Mouse (Mus musculus) limb, embryonic 14.5 days (tissue): ENCODE results near the gene Ezh2. TPM values are rescaled to one million over a fixed set of nuclear protein-coding genes. Genes with fewer than 3 reads are reported as not detected.
"Not testable (repeated sequence)": the region's sequence is repeated elsewhere in the genome, so short reads cannot be mapped to it uniquely, and the experiment has no call there.

Experiments used
- ATAC-seq: fragments of 200-750 bp; cut with Nextera tagmentation; 2 replicates; pipeline ENCODE4 v1.8.0; 2017; ENCODE audit warnings: low read depth, moderate number of reproducible peaks, moderate TSS enrichment; ENCODE audit not compliant: low FRiP score
- DNase-seq: peaks from one replicate; pipeline ENCODE4 v3.0.0-alpha.2; 2015; ENCODE audit warnings: low spot score
- H3K27ac ChIP-seq: fragments of 300-500 bp; sonication (generic); replicated peaks from 2 replicates; pipeline ENCODE4 v1.5.1; 2014; ENCODE audit warnings: low read depth, mild to moderate bottlenecking, low read length, moderate library complexity, mixed read lengths
- H3K27me3 ChIP-seq: fragments of 300-500 bp; sonication (generic); 2 replicates; pipeline ENCODE4 v1.6.1; 2014; ENCODE audit warnings: low read length, mixed read lengths; ENCODE audit not compliant: control insufficient read depth, insufficient read depth
- H3K36me3 ChIP-seq: fragments of 300-500 bp; sonication (generic); 2 replicates; pipeline ENCODE4 v1.6.1; 2014; ENCODE audit warnings: mild to moderate bottlenecking, low read length, moderate library complexity, mixed read lengths; ENCODE audit not compliant: control insufficient read depth, insufficient read depth
- H3K4me1 ChIP-seq: fragments of 300-500 bp; sonication (generic); 2 replicates; pipeline ENCODE4 v1.6.1; 2014; ENCODE audit warnings: antibody characterized with exemption, low read length, mixed read lengths; ENCODE audit not compliant: control insufficient read depth, insufficient read depth
- H3K4me2 ChIP-seq: fragments of 300-500 bp; sonication (generic); replicated peaks from 2 replicates; pipeline ENCODE4 v1.6.1; 2014; ENCODE audit warnings: low read depth, mild to moderate bottlenecking, low read length, moderate library complexity; ENCODE audit not compliant: severe bottlenecking
- H3K4me3 ChIP-seq: fragments of 300-500 bp; sonication (generic); replicated peaks from 2 replicates; pipeline ENCODE4 v1.5.1; 2014; ENCODE audit warnings: low read length
- H3K9ac ChIP-seq: fragments of 300-500 bp; sonication (generic); 2 replicates; pipeline ENCODE4 v1.6.1; 2014; ENCODE audit warnings: mild to moderate bottlenecking, low read depth, low read length, moderate library complexity; ENCODE audit not compliant: severe bottlenecking
- H3K9me3 ChIP-seq: fragments of 300-500 bp; sonication (generic); 2 replicates; pipeline ENCODE4 v1.6.1; 2016; ENCODE audit warnings: low read length; ENCODE audit not compliant: control insufficient read depth
- POLR2A ChIP-seq: fragments of 200-500 bp; IDR thresholded peaks from 2 replicates; pipeline ENCODE4 v1.8.0; 2012; ENCODE audit warnings: inconsistent platforms, mild to moderate bottlenecking, moderate library complexity, borderline replicate concordance; ENCODE audit not compliant: insufficient read depth, insufficient read length; ENCODE audit errors: extremely low read depth
- WGBS: fragments of 180-500 bp; shearing (Covaris S2); extraction: QIAGEN DNeasy Blood & Tissue Kit; methylation state at CpG from one replicate; pipeline ENCODE4 v1.1.7; 2014; 5-methylcytosine and 5-hydroxymethylcytosine counted together
- polyA plus RNA-seq, 2 experiments: library from polyadenylated mRNA; depleted of rRNA in 1 of 2; stranded (reverse) in 1 of 2; unstranded in 1 of 2; fragments of >200 nt; fragmentation: Nextera tagmentation in 1 of 2; extraction: Ambion mirVana in 1 of 2; gene quantifications; 2 replicates each; pipeline versions ENCODE4 v1.2.1 to v1.2.3; 2012 to 2014

Ezh2 gene
- polyA plus RNA-seq (2012; rRNA removed) (121 and 153 TPM in 2 replicates), polyA plus RNA-seq (2014; fragmentation: Nextera tagmentation; extraction: Ambion mirVana) (81.0 and 84.6 TPM in 2 replicates)

DNA sequence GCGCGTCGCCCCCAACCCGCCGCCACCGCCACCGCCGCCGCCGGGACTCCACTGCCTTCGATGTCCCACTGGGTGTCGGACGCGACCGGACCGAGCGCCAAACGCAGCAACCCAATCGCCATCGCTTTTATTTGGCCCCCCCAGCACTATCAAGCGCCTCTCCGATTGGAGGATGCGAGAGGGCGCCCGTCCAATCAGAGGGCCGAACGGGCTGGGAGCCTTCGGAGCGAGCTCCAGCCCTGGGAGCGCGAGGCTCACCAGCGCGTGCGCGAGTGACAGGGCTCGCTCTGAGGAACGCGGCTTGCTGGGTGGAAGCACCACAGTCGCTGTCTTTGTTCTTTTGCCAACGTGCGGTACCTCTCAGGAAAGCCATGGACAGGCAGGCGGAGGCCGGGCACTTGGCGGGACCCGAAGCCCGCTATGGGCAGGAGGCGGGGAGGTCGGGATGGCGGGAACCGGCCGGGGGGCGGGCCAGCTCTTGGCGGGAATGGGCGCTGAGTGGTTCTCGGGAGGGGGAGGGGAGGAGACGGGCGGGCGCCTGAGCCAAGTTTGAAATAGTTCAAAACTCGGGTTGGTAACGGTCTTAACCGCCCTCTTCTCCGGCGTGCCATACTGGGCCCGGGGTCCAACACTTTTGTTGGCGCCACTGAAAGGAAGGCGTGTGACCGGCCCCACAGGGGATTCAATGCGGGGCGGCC, at the start of gene Ezh2:
Ezh2 (minus strand) TSS at position 416 of the 698 bp plus-strand sequence.
- Histone ChIP-seq H3K27ac (peak within 1 kb of the TSS; percentile 99), H3K4me2 (peak within 1 kb of the TSS; percentile 73), H3K4me3 (peak within 1 kb of the TSS; percentile 89), H3K27me3 (no peaks in the 10 kb centered on the region), H3K9me3 (no peaks in the 10 kb centered on the region), H3K36me3 (no peaks in the 10 kb centered on the region), H3K9ac (peak within 1 kb of the TSS; percentile 99), H3K4me1 (peaks cover 9% of the 10 kb centered on the region)
- TF ChIP-seq POLR2A, result peak; percentile 89; the same call in 1 of the 2 replicates
- WGBS, result under 1% methylated on average over 43 of the region's 69 CpGs
- ATAC-seq, result peak; percentile 97
- peak; percentile 98 for DNase-seq

DNA sequence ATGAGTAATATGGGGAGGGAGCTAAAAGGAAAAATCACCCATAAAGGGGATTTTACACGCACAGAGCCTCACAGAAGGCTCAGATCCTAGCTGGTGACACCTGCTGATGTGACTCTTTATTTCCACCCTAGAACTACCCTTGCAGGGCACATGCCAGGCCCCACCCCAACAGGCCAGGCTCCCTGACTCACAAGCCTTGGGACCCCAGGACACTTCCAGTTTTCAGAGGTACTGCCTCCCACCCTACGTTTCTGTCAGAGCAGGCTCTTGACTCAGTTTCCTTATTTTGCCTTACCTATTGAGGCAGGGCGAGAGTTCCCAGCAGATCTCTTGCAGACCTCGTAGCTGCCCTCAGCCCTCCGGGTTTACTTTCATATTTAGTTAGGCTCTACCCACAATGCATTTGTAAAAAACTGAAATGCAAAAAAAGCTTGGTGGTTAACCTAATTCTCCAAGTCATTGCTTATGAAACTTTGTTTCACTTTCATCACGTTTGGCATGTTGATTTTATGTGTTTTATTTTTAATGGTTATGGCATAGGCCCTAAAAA, 41.5 kb upstream of the Ezh2 start:
- Histone ChIP-seq H3K27me3 (no peaks in the 10 kb centered on the region), H3K36me3 (no peaks in the 10 kb centered on the region), H3K4me1 (no peaks in the 10 kb centered on the region), H3K4me3 (no peak overlapping the region), H3K4me2 (no peak overlapping the region), H3K9ac (no peak overlapping the region), H3K27ac (no peak overlapping the region), H3K9me3 (no peaks in the 10 kb centered on the region)
- ATAC-seq (no peak), DNase-seq (no peak)
- 65% methylated on average over 6 of the region's 6 CpGs for WGBS
- no peak for TF ChIP-seq POLR2A

DNA sequence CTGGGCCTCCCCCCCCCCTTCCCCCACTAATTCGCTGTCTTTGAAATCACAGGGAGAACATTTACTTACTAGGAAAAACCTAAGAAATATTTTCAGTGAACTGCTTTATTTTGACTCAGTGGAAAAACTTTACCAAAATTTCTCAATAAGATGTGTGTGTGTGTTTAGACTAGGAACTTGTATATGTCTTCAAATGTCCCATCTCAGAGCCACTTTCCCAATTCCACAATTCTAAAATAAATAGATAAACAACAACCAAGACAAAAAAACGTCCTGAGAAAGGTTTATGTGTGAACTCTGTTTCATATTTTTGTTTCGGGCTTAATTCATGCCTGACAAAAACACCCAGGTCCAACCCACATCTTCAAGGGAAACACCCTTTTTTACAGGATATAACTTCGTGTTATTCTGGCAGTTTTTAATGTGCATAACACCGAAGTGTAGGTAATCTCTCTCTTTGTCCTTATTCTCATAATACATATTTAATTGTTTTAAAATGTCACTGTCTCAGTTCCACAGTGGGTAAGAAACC, 40.9 kb upstream of the Ezh2 start:
- H3K27me3 ChIP-seq, result no peaks in the 10 kb centered on the region
- H3K27ac ChIP-seq, result no peak overlapping the region
- 70% methylated on average over 5 of the region's 5 CpGs for WGBS
- no peaks in the 10 kb centered on the region for H3K4me1 ChIP-seq
- no peak overlapping the region for H3K4me3 ChIP-seq
- no peak overlapping the region for H3K4me2 ChIP-seq
- TF ChIP-seq POLR2A, result no peak
- no peaks in the 10 kb centered on the region for H3K9me3 ChIP-seq
- DNase-seq (no peak), ATAC-seq (no peak)
- no peaks in the 10 kb centered on the region for H3K36me3 ChIP-seq
- no peak overlapping the region for H3K9ac ChIP-seq

DNA sequence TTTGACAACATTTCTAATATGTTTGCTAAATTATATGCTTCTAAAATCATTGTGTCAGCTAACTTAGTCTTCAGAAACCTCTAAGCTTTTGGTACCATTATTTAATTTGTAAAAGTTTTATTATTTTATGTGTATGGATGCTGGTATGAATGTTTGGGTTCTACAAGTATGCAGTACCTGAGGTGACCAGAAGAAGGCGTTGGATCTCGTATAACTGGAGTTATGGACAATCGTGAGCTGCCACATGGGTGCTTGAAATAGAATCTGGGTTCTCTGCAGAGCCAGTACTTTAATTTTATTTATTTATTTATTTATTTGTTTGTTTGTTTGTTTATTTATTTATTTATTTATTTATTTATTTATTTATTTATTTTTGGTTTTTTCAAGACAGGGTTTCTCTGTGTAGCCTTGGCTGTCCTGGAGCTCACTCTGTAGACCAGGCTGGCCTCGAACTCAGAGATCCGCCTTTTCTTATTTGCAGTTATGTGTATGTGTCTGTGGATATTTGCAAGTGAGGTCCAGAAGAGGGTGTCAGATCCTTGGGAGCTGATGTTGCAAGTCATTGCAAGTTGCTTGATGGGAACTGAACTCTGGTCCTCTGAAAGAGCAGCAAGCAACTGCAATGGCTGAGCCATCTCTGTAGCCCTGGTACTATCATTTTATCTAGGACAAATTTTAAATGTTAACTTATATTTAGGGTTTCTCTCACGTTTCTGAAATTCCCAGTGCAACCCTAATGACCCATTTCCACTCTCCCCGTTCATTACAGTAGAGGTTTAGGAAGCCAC, 40.3 kb upstream of the Ezh2 start:
- Histone ChIP-seq H3K36me3 (no peaks in the 10 kb centered on the region), H3K27ac (no peak overlapping the region), H3K4me3 (no peak overlapping the region), H3K4me1 (no peaks in the 10 kb centered on the region), H3K27me3 (no peaks in the 10 kb centered on the region), H3K9ac (no peak overlapping the region), H3K4me2 (no peak overlapping the region), H3K9me3 (no peaks in the 10 kb centered on the region)
- no peak for DNase-seq
- no peak for TF ChIP-seq POLR2A
- whole genome bisulfite sequencing, result 70% methylated on average over 7 of the region's 7 CpGs
- no peak for ATAC-seq

DNA sequence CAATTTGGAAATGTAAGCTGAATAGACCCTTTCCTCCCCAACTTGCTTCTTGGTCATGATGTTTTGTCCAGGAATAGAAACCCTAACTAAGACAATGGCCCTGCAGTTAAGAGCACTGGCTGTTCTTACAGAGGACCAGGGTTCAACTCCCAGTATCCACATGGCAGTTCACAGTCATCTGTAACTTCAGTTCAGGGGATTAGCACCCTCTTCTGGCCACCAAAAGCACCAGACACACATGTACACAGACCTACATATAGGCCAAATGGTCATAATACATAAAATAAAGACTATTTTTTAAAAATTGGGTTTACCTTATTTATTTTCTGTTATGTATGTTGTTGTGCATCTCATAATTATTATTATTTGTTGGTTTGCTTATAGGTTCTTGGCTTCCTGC, 38.3 kb upstream of the Ezh2 start:
- Histone ChIP-seq H3K36me3 (no peaks in the 10 kb centered on the region), H3K4me1 (no peaks in the 10 kb centered on the region), H3K27me3 (no peaks in the 10 kb centered on the region), H3K9ac (no peak overlapping the region), H3K9me3 (no peaks in the 10 kb centered on the region), H3K4me3 (no peak overlapping the region), H3K4me2 (no peak overlapping the region), H3K27ac (no peak overlapping the region)
- no peak for ATAC-seq
- DNase-seq, result no peak
- no peak for TF ChIP-seq POLR2A

DNA sequence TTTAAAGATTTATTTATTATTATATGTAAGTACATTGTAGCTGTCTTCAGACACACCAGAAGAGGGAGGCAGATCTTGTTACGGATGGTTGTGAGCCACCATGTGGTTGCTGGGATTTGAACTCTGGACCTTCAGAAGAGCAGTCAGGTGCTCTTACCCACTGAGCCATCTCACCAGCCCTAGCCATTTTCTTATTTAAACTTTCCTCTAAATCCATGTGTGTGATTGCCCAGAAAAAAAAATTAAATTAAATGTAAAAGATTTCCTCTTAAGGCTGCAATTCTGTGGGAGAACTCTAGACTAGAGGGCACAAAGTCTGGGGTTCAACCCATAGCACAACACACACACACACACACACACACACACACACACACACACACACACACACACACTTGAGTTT, 34.9 kb upstream of the Ezh2 start:
- not testable (repeated sequence) for H3K36me3 ChIP-seq, H3K9ac ChIP-seq, H3K4me2 ChIP-seq, DNase-seq, H3K27ac ChIP-seq, H3K4me1 ChIP-seq, H3K27me3 ChIP-seq, H3K4me3 ChIP-seq, ATAC-seq, H3K9me3 ChIP-seq
- no CpG with 5 or more reads among the region's 1 CpGs for WGBS
